Mouse (Mus musculus) forebrain, embryonic 11.5 days (tissue): ENCODE data around the gene Ppp4r1. TPM values are rescaled to one million over a fixed set of nuclear protein-coding genes. Genes with fewer than 3 reads are reported as not detected.

ENCODE experiments used
- polyA plus RNA-seq: library from polyadenylated mRNA; unstranded; fragments of >200 nt; fragmentation: Nextera tagmentation; extraction: Ambion mirVana; gene quantifications from 2 replicates; pipeline ENCODE4 v1.2.1, GENCODE M21; 2014

The Ppp4r1 gene
- polyA plus RNA-seq, 1 experiment from 2014 or later, result 63.7 TPM

Other genes starting within 250 kb of the Ppp4r1 start
- 0.12 TPM in 1 of 2 replicates, not detected in the other for gene Tmem232, start 241.8 kb upstream of the Ppp4r1 start, polyA plus RNA-seq
- gene Vapa, start 169.0 kb upstream of the Ppp4r1 start, polyA plus RNA-seq, result 213 and 224 TPM in 2 replicates
- 0.24 and 0.39 TPM in 2 replicates for gene Txndc2, start 140.4 kb upstream of the Ppp4r1 start, polyA plus RNA-seq
- 72.9 and 73.4 TPM in 2 replicates for gene Rab31, start 9.8 kb upstream of the Ppp4r1 start, polyA plus RNA-seq
- 35.4 and 45.2 TPM in 2 replicates for gene Ralbp1, start 103.2 kb downstream of the Ppp4r1 start, polyA plus RNA-seq
- gene Twsg1, start 168.7 kb downstream of the Ppp4r1 start, polyA plus RNA-seq, result 107 and 115 TPM in 2 replicates